Comparison of ENCODE assay signal across 8 mouse cellular contexts in the genomic region with DNA sequence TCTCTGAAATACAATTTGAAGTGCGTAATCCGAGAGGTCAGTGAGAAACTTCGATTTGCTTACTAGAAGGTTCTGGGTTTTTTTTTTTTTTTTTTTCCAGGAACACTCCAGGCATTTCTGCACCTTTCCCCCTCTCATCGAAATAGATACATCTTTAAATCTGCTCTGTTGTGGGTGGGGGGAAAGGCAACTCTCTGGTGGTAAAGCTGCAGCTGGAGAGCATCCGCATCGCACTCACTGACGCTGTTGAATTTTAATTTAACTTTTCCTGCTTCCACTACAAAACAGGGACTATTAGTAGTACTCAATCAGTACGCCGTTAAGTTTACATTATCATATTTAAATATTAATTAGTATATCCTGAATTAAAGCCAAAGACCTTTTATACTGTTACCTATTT. TPM values are rescaled to one million over a fixed set of nuclear protein-coding genes. Genes with fewer than 3 reads are reported as not detected.
DNase-seq lines count a peak whose midpoint lies in the region; ATAC-seq and TF ChIP-seq lines count a peak whose summit lies in the region.

No protein-coding gene starts in this region.

- intact Hi-C loops in heart, postnatal 10 days (cut with DNase I) = no loop called here

- WGBS in heart, embryonic 11.5 days (ENCODE audit: insufficient replicate concordance) = 5% methylated on average over 9 of the region's 9 CpGs
- WGBS in forebrain, embryonic 11.5 days = 2% methylated on average over 9 of the region's 9 CpGs
- WGBS in liver, embryonic 12.5 days (ENCODE audit: insufficient replicate concordance) = 3% methylated on average over 9 of the region's 9 CpGs

- no peaks in the 10 kb centered on the region for H3K27me3 ChIP-seq in heart, embryonic 11.5 days (ENCODE audit: control insufficient read depth, insufficient read depth, low read length)
- H3K27me3 ChIP-seq in C2C12 (ENCODE audit: control insufficient read depth, insufficient read depth, insufficient read length) = no peaks in the 10 kb centered on the region
- H3K27me3 ChIP-seq in forebrain, embryonic 11.5 days (ENCODE audit: control insufficient read depth, insufficient read depth, low read length) = no peaks in the 10 kb centered on the region
- H3K27me3 ChIP-seq in liver, embryonic 12.5 days (replicated peaks) = no peaks in the 10 kb centered on the region

- H3K36me3 ChIP-seq in heart, embryonic 11.5 days (ENCODE audit: control insufficient read depth, insufficient read depth, low read length) = no peaks in the 10 kb centered on the region
- no peaks in the 10 kb centered on the region for H3K36me3 ChIP-seq in C2C12 (ENCODE audit: control insufficient read depth, insufficient read depth)
- no peaks in the 10 kb centered on the region for H3K36me3 ChIP-seq in forebrain, embryonic 11.5 days (ENCODE audit: control insufficient read depth, insufficient read depth, low read length)
- peaks cover 24% of the 10 kb centered on the region for H3K36me3 ChIP-seq in liver, embryonic 12.5 days

- H3K79me3 ChIP-seq in C2C12 (ENCODE audit: low read depth) = no peaks in the 10 kb centered on the region

- H3K27ac ChIP-seq in heart, embryonic 11.5 days (ENCODE audit: low read depth, low read length) = peak overlapping the region; percentile 59; the same call in 1 of the 2 replicates
- 0 out of 2 replicates have a peak overlapping the region, but pooled peaks have one; percentile 25 for H3K27ac ChIP-seq in forebrain, embryonic 11.5 days (ENCODE audit: low read depth, low read length)
- peak overlapping the region; percentile 98 for H3K27ac ChIP-seq in liver, embryonic 12.5 days

- no peak for ATAC-seq in heart, embryonic 11.5 days (replicated peaks; ENCODE audit: insufficient number of reproducible peaks, low FRiP score, low TSS enrichment)
- ATAC-seq in forebrain, embryonic 11.5 days (replicated peaks; ENCODE audit: low FRiP score) = 0 out of 2 replicates have a peak, but pooled peaks have one; percentile 1
- no peak for ATAC-seq in liver, embryonic 12.5 days
- no peak for ATAC-seq in erythroid progenitor cell, adult 5-6 weeks (replicated peaks; ENCODE audit: low FRiP score, poor library complexity, severe bottlenecking)

- peak overlapping the region; percentile 88 for H3K4me2 ChIP-seq in heart, embryonic 11.5 days
- peak overlapping the region; percentile 46 for H3K4me2 ChIP-seq in forebrain, embryonic 11.5 days (ENCODE audit: low read depth, low read length, severe bottlenecking)
- peak overlapping the region; percentile 76 for H3K4me2 ChIP-seq in liver, embryonic 12.5 days

- peak overlapping the region; percentile 69 for H3K4me3 ChIP-seq in heart, embryonic 11.5 days (ENCODE audit: low read depth, low read length)
- H3K4me3 ChIP-seq in C2C12 (ENCODE audit: insufficient read depth, poor library complexity, severe bottlenecking) = peak overlapping the region; percentile 29
- peak overlapping the region; percentile 56 for H3K4me3 ChIP-seq in forebrain, embryonic 11.5 days (ENCODE audit: low read depth, low read length)
- peak overlapping the region; percentile 81 for H3K4me3 ChIP-seq in liver, embryonic 12.5 days

- no peak for TF ChIP-seq CTCF in C2C12 (IDR thresholded peaks at IDR 0.05; ENCODE audit: control insufficient read depth, insufficient read depth, insufficient read length)

- DNase-seq in heart, postnatal 10 days = no peak
- DNase-seq in forebrain, embryonic 11.5 days (ENCODE audit: low spot score) = no peak
- DNase-seq in MN1 (ENCODE audit: low spot score) = no peak
- DNase-seq in cerebellum, adult 9-10 months = no peak

- H3K9me3 ChIP-seq in heart, embryonic 11.5 days (replicated peaks; ENCODE audit: control insufficient read depth, low read length) = no peaks in the 10 kb centered on the region
- no peaks in the 10 kb centered on the region for H3K9me3 ChIP-seq in forebrain, embryonic 11.5 days (ENCODE audit: control insufficient read depth, low read length)
- no peaks in the 10 kb centered on the region for H3K9me3 ChIP-seq in liver, embryonic 12.5 days (replicated peaks)

- peak overlapping the region; percentile 33 for H3ac ChIP-seq in C2C12 (ENCODE audit: control insufficient read depth, insufficient read length, low read depth)

- H3K79me2 ChIP-seq in C2C12 (ENCODE audit: control insufficient read depth, insufficient read depth) = no peaks in the 10 kb centered on the region

- H3K9ac ChIP-seq in heart, embryonic 11.5 days (ENCODE audit: low read depth, low read length) = peak overlapping the region; percentile 61
- peak overlapping the region; percentile 66 for H3K9ac ChIP-seq in forebrain, embryonic 11.5 days (ENCODE audit: low read length)
- H3K9ac ChIP-seq in liver, embryonic 12.5 days = peak overlapping the region; percentile 79

- 0 out of 2 replicates have a peak, but pooled peaks cover 4% of the 10 kb centered on the region for H3K4me1 ChIP-seq in heart, embryonic 11.5 days (ENCODE audit: control insufficient read depth, insufficient read depth, low read length)
- peaks cover 4% of the 10 kb centered on the region; the same call in 1 of the 2 replicates for H3K4me1 ChIP-seq in forebrain, embryonic 11.5 days (replicated peaks; ENCODE audit: control insufficient read depth, insufficient read depth, low read length)
- peaks cover 64% of the 10 kb centered on the region for H3K4me1 ChIP-seq in liver, embryonic 12.5 days

TF ChIP-seq in C2C12, 6 proteins besides CTCF, POLR2A, EP300 and RAD21:
- TF ChIP-seq CEBPB (IDR thresholded peaks at IDR 0.05; ENCODE audit: low read depth) = no peak
- TF ChIP-seq MAX (IDR thresholded peaks at IDR 0.05) = no peak
- TF ChIP-seq USF1 (IDR thresholded peaks at IDR 0.05; ENCODE audit: low read depth) = no peak
- no peak for TF ChIP-seq MYOD1 (IDR thresholded peaks at IDR 0.05; ENCODE audit: control insufficient read depth, insufficient read length, low read depth)
- TF ChIP-seq MYOG (IDR thresholded peaks at IDR 0.05; ENCODE audit: control insufficient read depth, extremely low read depth, insufficient read length) = no peak
- TF ChIP-seq FOSL1 (IDR thresholded peaks at IDR 0.05; ENCODE audit: insufficient read depth, low read length, poor library complexity, severe bottlenecking) = no peak
TF ChIP-seq in C2C12: peak in this region for 0.

RNA-seq across cellular contexts. Expression of gene Mns1, which starts 0.9 kb away (rescaled TPM):
- polyA plus RNA-seq in heart, embryonic 11.5 days (2014; fragmentation: Nextera tagmentation; extraction: Ambion mirVana) = 20.0 and 25.7 TPM in 2 replicates
- under 1 TPM; 0.72 to 0.87 TPM for total RNA-seq in heart, postnatal 10 days (2021)
- polyA plus RNA-seq in C2C12 (2012; fragmentation: generic; extraction: Trizol) = 2.5 TPM
- polyA plus RNA-seq in forebrain, embryonic 11.5 days (2014; fragmentation: Nextera tagmentation; extraction: Ambion mirVana) = 48.6 and 51.7 TPM in 2 replicates
- 119 and 123 TPM in 2 replicates for polyA plus RNA-seq in liver, embryonic 12.5 days (2016; fragmentation: Nextera tagmentation; extraction: Ambion mirVana)
- total RNA-seq in erythroid progenitor cell, adult 5-6 weeks (2015; ENCODE audit: low replicate concordance) = 177 and 188 TPM in 2 replicates
- 146 and 157 TPM in 2 replicates for total RNA-seq in erythroid progenitor cell, adult 5-6 weeks (2017; ENCODE audit: low replicate concordance)

RNA-seq across cellular contexts. Expression of gene Tex9, which starts 53.3 kb away (rescaled TPM):
- polyA plus RNA-seq in heart, embryonic 11.5 days (2014; fragmentation: Nextera tagmentation; extraction: Ambion mirVana) = 17.0 and 19.4 TPM in 2 replicates
- total RNA-seq in heart, postnatal 10 days (2021) = 1 to 10 TPM; 4.2 to 4.7 TPM
- polyA plus RNA-seq in C2C12 (2012; fragmentation: generic; extraction: Trizol) = 4.6 TPM
- polyA plus RNA-seq in forebrain, embryonic 11.5 days (2014; fragmentation: Nextera tagmentation; extraction: Ambion mirVana) = 75.1 and 77.6 TPM in 2 replicates
- polyA plus RNA-seq in liver, embryonic 12.5 days (2016; fragmentation: Nextera tagmentation; extraction: Ambion mirVana) = 9.1 and 11.4 TPM in 2 replicates
- 25.9 and 51.1 TPM in 2 replicates for total RNA-seq in erythroid progenitor cell, adult 5-6 weeks (2015; ENCODE audit: low replicate concordance)
- total RNA-seq in erythroid progenitor cell, adult 5-6 weeks (2017; ENCODE audit: low replicate concordance) = 58.1 and 61.0 TPM in 2 replicates

Comparison
In these comparisons a context has a peak if more than half of its experiments do, and no peak if none do; other contexts are left out.
1. H3K27ac ChIP-seq: peak in every context shown above with its lines; median percentile 98 in liver, embryonic 12.5 days; 59 in heart, embryonic 11.5 days; 25 in forebrain, embryonic 11.5 days.
2. H3K4me3 ChIP-seq: peak in every context shown above with its lines; median percentile 81 in liver, embryonic 12.5 days; 69 in heart, embryonic 11.5 days; 56 in forebrain, embryonic 11.5 days; 29 in C2C12.